Mouse (Mus musculus): ENCODE measurements at regions not wholly inside any gene's neighbourhood (a gene's known extent, or its start where the extent isn't known, plus 50 kb on each side); places are given as distances from the start of the nearest gene placed in this dataset.

- Histone ChIP-seq H3K9me3 (ENCODE audit: low read length) (no peaks in the 10 kb centered on the region), H3K27ac (ENCODE audit: low read length) (no peak overlapping the region), H3K27me3 (ENCODE audit: insufficient read depth, low read length) (no peaks in the 10 kb centered on the region), H3K4me2 (replicated peaks; ENCODE audit: low read depth, low read length) (no peak overlapping the region), H3K4me1 (ENCODE audit: insufficient read depth, low read length) (no peaks in the 10 kb centered on the region), H3K9ac (replicated peaks; ENCODE audit: low read length) (no peak overlapping the region), H3K36me3 (ENCODE audit: insufficient read depth, low read length) (no peaks in the 10 kb centered on the region), H3K4me3 (ENCODE audit: low read length) (no peak overlapping the region)
- ATAC-seq (ENCODE audit: low FRiP score, low TSS enrichment) = no peak
- WGBS = 46% methylated on average over 7 of the region's 7 CpGs
Measured at GRCm38 (mm10) chr10:110573530-110573929, 117.5 kb upstream of the Nav3 start.

GRCm38 (mm10) chr10:110586029-110586428, 130.0 kb upstream of the Nav3 start:
- H3K4me3 ChIP-seq (ENCODE audit: low read length) = no peak overlapping the region
- H3K36me3 ChIP-seq (ENCODE audit: insufficient read depth, low read length) = no peaks in the 10 kb centered on the region
- H3K4me2 ChIP-seq (replicated peaks; ENCODE audit: low read depth, low read length) = no peak overlapping the region
- H3K9me3 ChIP-seq (ENCODE audit: low read length) = no peaks in the 10 kb centered on the region
- 80% methylated on average over 8 of the region's 8 CpGs for WGBS
- H3K27me3 ChIP-seq (ENCODE audit: insufficient read depth, low read length) = no peaks in the 10 kb centered on the region
- no peak for ATAC-seq (ENCODE audit: low FRiP score, low TSS enrichment)
- no peak overlapping the region for H3K9ac ChIP-seq (replicated peaks; ENCODE audit: low read length)
- H3K4me1 ChIP-seq (ENCODE audit: insufficient read depth, low read length) = peaks cover 6% of the 10 kb centered on the region
- no peak overlapping the region for H3K27ac ChIP-seq (ENCODE audit: low read length)

- ATAC-seq (ENCODE audit: low FRiP score, low TSS enrichment) = no peak
- no peaks in the 10 kb centered on the region for H3K27me3 ChIP-seq (ENCODE audit: insufficient read depth, low read length)
- no peak overlapping the region for H3K27ac ChIP-seq (ENCODE audit: low read length)
- WGBS = 73% methylated on average over 6 of the region's 6 CpGs
- no peaks in the 10 kb centered on the region for H3K9me3 ChIP-seq (ENCODE audit: low read length)
- peaks cover 6% of the 10 kb centered on the region for H3K4me1 ChIP-seq (ENCODE audit: insufficient read depth, low read length)
- H3K4me2 ChIP-seq (replicated peaks; ENCODE audit: low read depth, low read length) = no peak overlapping the region
- H3K9ac ChIP-seq (replicated peaks; ENCODE audit: low read length) = no peak overlapping the region
- H3K4me3 ChIP-seq (ENCODE audit: low read length) = no peak overlapping the region
- H3K36me3 ChIP-seq (ENCODE audit: insufficient read depth, low read length) = no peaks in the 10 kb centered on the region
Measured at GRCm38 (mm10) chr10:110586507-110586906, 130.5 kb upstream of the Nav3 start.

- ATAC-seq (ENCODE audit: low FRiP score, low TSS enrichment) = peak; percentile 93
- no peak overlapping the region for H3K4me3 ChIP-seq (ENCODE audit: low read length)
- WGBS = 20% methylated on average over 13 of the region's 13 CpGs
Measured at GRCm38 (mm10) chr10:110587529-110587928, 131.5 kb upstream of the Nav3 start.

GRCm38 (mm10) chr10:110600352-110600853, 144.4 kb upstream of the Nav3 start:
- peaks cover 6% of the 10 kb centered on the region for H3K4me1 ChIP-seq (ENCODE audit: insufficient read depth, low read length)
- no peaks in the 10 kb centered on the region for H3K9me3 ChIP-seq (ENCODE audit: low read length)
- peak overlapping the region; percentile 21 for H3K4me2 ChIP-seq (replicated peaks; ENCODE audit: low read depth, low read length)
- peak; percentile 85 for ATAC-seq (ENCODE audit: low FRiP score, low TSS enrichment)
- H3K27me3 ChIP-seq (ENCODE audit: insufficient read depth, low read length) = no peaks in the 10 kb centered on the region
- H3K9ac ChIP-seq (replicated peaks; ENCODE audit: low read length) = no peak overlapping the region
- H3K4me3 ChIP-seq (ENCODE audit: low read length) = no peak overlapping the region
- no peaks in the 10 kb centered on the region for H3K36me3 ChIP-seq (ENCODE audit: insufficient read depth, low read length)
- 57% methylated on average over 11 of the region's 11 CpGs for WGBS
- peak overlapping the region; percentile 72 for H3K27ac ChIP-seq (ENCODE audit: low read length)

More at GRCm38 (mm10) chr10:110587529-110587928, 131.5 kb upstream of the Nav3 start:
- H3K36me3 ChIP-seq (ENCODE audit: insufficient read depth, low read length) = no peaks in the 10 kb centered on the region
- H3K4me2 ChIP-seq (replicated peaks; ENCODE audit: low read depth, low read length) = peak overlapping the region; percentile 28; the same call in 1 of the 2 replicates
- H3K4me1 ChIP-seq (ENCODE audit: insufficient read depth, low read length) = peaks cover 6% of the 10 kb centered on the region
- no peak overlapping the region for H3K9ac ChIP-seq (replicated peaks; ENCODE audit: low read length)
- H3K27me3 ChIP-seq (ENCODE audit: insufficient read depth, low read length) = no peaks in the 10 kb centered on the region
- no peaks in the 10 kb centered on the region for H3K9me3 ChIP-seq (ENCODE audit: low read length)
- H3K27ac ChIP-seq (ENCODE audit: low read length) = peak overlapping the region; percentile 3; the same call in 1 of the 2 replicates

- no peak for ATAC-seq (ENCODE audit: low FRiP score, low TSS enrichment)
- Histone ChIP-seq H3K4me3 (ENCODE audit: low read length) (no peak overlapping the region), H3K36me3 (ENCODE audit: insufficient read depth, low read length) (no peaks in the 10 kb centered on the region), H3K9me3 (ENCODE audit: low read length) (peaks cover 11% of the 10 kb centered on the region), H3K9ac (replicated peaks; ENCODE audit: low read length) (no peak overlapping the region), H3K4me1 (ENCODE audit: insufficient read depth, low read length) (no peaks in the 10 kb centered on the region), H3K27me3 (ENCODE audit: insufficient read depth, low read length) (no peaks in the 10 kb centered on the region), H3K27ac (ENCODE audit: low read length) (no peak overlapping the region), H3K4me2 (replicated peaks; ENCODE audit: low read depth, low read length) (no peak overlapping the region)
- 38% methylated on average over 9 of the region's 9 CpGs for WGBS
Measured at GRCm38 (mm10) chr10:110610336-110610735, 134.9 kb upstream of the E2f7 start.

- Histone ChIP-seq H3K4me3 (ENCODE audit: low read length) (no peak overlapping the region), H3K4me1 (ENCODE audit: insufficient read depth, low read length) (no peaks in the 10 kb centered on the region), H3K4me2 (replicated peaks; ENCODE audit: low read depth, low read length) (no peak overlapping the region), H3K36me3 (ENCODE audit: insufficient read depth, low read length) (no peaks in the 10 kb centered on the region), H3K27me3 (ENCODE audit: insufficient read depth, low read length) (no peaks in the 10 kb centered on the region), H3K27ac (ENCODE audit: low read length) (no peak overlapping the region), H3K9me3 (ENCODE audit: low read length) (peaks cover 11% of the 10 kb centered on the region), H3K9ac (replicated peaks; ENCODE audit: low read length) (no peak overlapping the region)
- whole genome bisulfite sequencing = 3% methylated on average over 1 of the region's 1 CpGs
- ATAC-seq (ENCODE audit: low FRiP score, low TSS enrichment) = no peak
Measured at GRCm38 (mm10) chr10:110617004-110617403, 128.2 kb upstream of the E2f7 start.

- ATAC-seq (ENCODE audit: low FRiP score, low TSS enrichment) = no peak
- Histone ChIP-seq H3K27me3 (ENCODE audit: insufficient read depth, low read length) (no peaks in the 10 kb centered on the region), H3K4me2 (replicated peaks; ENCODE audit: low read depth, low read length) (no peak overlapping the region), H3K4me3 (ENCODE audit: low read length) (no peak overlapping the region), H3K36me3 (ENCODE audit: insufficient read depth, low read length) (no peaks in the 10 kb centered on the region), H3K9me3 (ENCODE audit: low read length) (peaks cover under 1% of the 10 kb centered on the region; the same call in 1 of the 2 replicates), H3K27ac (ENCODE audit: low read length) (no peak overlapping the region), H3K9ac (replicated peaks; ENCODE audit: low read length) (no peak overlapping the region), H3K4me1 (ENCODE audit: insufficient read depth, low read length) (no peaks in the 10 kb centered on the region)
- 86% methylated on average over 7 of the region's 7 CpGs for WGBS
Measured at GRCm38 (mm10) chr10:110619193-110619592, 126.0 kb upstream of the E2f7 start.

- Histone ChIP-seq H3K4me1 (ENCODE audit: insufficient read depth, low read length) (no peaks in the 10 kb centered on the region), H3K9me3 (ENCODE audit: low read length) (no peaks in the 10 kb centered on the region), H3K9ac (replicated peaks; ENCODE audit: low read length) (no peak overlapping the region), H3K27ac (ENCODE audit: low read length) (no peak overlapping the region), H3K4me3 (ENCODE audit: low read length) (no peak overlapping the region), H3K36me3 (ENCODE audit: insufficient read depth, low read length) (no peaks in the 10 kb centered on the region), H3K4me2 (replicated peaks; ENCODE audit: low read depth, low read length) (no peak overlapping the region), H3K27me3 (ENCODE audit: insufficient read depth, low read length) (no peaks in the 10 kb centered on the region)
- 76% methylated on average over 3 of the region's 3 CpGs for WGBS
- no peak for ATAC-seq (ENCODE audit: low FRiP score, low TSS enrichment)
Measured at GRCm38 (mm10) chr10:110625644-110626043, 119.6 kb upstream of the E2f7 start.

GRCm38 (mm10) chr10:110640406-110640805, 104.8 kb upstream of the E2f7 start:
- no peak overlapping the region for H3K27ac ChIP-seq (ENCODE audit: low read length)
- no peaks in the 10 kb centered on the region for H3K27me3 ChIP-seq (ENCODE audit: insufficient read depth, low read length)
- no peaks in the 10 kb centered on the region for H3K4me1 ChIP-seq (ENCODE audit: insufficient read depth, low read length)
- 24% methylated on average over 10 of the region's 10 CpGs for WGBS
- no peak overlapping the region for H3K4me3 ChIP-seq (ENCODE audit: low read length)
- H3K9ac ChIP-seq (replicated peaks; ENCODE audit: low read length) = no peak overlapping the region
- H3K4me2 ChIP-seq (replicated peaks; ENCODE audit: low read depth, low read length) = no peak overlapping the region
- no peaks in the 10 kb centered on the region for H3K9me3 ChIP-seq (ENCODE audit: low read length)
- no peak for ATAC-seq (ENCODE audit: low FRiP score, low TSS enrichment)
- H3K36me3 ChIP-seq (ENCODE audit: insufficient read depth, low read length) = no peaks in the 10 kb centered on the region

All from kidney, embryonic 16.5 days (tissue).